In the genomic region with DNA sequence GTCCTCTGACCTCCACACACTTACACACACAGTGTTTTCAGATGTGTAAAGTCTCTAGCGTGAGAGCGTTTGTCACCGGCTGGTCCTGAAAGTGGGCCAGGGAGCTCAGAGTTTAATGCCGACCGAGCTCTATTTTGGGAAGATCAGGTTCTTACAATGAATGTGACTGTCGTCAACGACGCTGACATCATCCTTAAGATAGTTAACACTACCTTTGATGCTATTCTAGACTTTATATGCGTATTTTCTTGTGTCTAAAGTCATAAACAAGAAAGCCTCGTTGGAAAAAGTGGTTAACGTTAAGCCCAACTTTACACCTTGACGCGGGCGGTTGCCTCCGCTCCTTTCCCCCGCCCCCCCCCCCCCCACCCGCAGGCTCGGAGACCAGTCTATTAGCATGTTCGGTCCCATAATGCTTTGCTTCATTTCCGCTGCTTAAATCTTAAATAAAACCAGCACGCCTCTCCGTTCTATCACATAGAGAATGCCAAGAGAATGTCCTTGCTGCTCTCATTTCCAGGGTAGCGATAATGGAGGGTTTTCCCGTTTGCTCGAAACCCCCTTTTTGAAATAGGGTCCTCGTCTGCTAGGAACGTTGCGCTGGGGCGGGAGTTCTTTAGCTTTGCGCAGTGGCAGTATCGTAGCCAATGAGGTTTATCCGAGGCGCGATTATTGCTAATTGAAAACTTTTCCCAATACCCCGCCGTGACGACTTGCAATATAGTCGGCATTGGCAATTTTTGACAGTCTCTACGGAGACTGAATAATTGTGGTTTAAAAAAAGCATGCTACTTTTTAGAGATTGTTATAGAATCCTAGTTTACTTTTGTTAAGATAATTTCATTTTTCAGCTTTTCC, we compare ENCODE assay signal across 8 mouse cellular contexts. TPM values are rescaled to one million over a fixed set of nuclear protein-coding genes. Genes with fewer than 3 reads are reported as not detected.
A peak's percentile ranks its signal among the peaks of the same experiment; 100 is the strongest.
DNase-seq lines count a peak whose midpoint lies in the region; ATAC-seq lines count a peak whose summit lies in the region.

No protein-coding gene starts in this region.

- no peaks in the 10 kb centered on the region for H3K9me3 ChIP-seq in hindbrain, embryonic 12.5 days (replicated peaks)

- H3K9ac ChIP-seq in hindbrain, embryonic 12.5 days, result peak overlapping the region; percentile 85

- H3K36me3 ChIP-seq in hindbrain, embryonic 12.5 days, result no peaks in the 10 kb centered on the region

- peaks cover 3% of the 10 kb centered on the region; the same call in 1 of the 2 replicates for H3K27me3 ChIP-seq in hindbrain, embryonic 12.5 days

- H3K4me2 ChIP-seq in hindbrain, embryonic 12.5 days (replicated peaks), result peak overlapping the region; percentile 71

- peak; percentile 78 for ATAC-seq in hindbrain, embryonic 12.5 days (ENCODE audit: low FRiP score)

- peak; percentile 93 for DNase-seq in MN1 (ENCODE audit: low spot score)
- DNase-seq in cerebellum, adult 9-10 months, result peak; percentile 93
- DNase-seq in frontal cortex, adult 2 months (ENCODE audit: extremely low spot score in 1 of 2, low spot score in 1 of 2), result peak; percentile 71 to 85
- DNase-seq in layer of hippocampus, postnatal 14 days (ENCODE audit: low spot score in 2 of 2), result peak; percentile 87 to 90
- peak; percentile 77 for DNase-seq in lung, postnatal 14 days
- peak; percentile 81 for DNase-seq in retina, postnatal 7 days (ENCODE audit: low read depth, low spot score)
- peak; percentile 72 for DNase-seq in urinary bladder, adult 2 months (ENCODE audit: low spot score)

- peaks cover 25% of the 10 kb centered on the region for H3K4me1 ChIP-seq in hindbrain, embryonic 12.5 days

- H3K27ac ChIP-seq in hindbrain, embryonic 12.5 days, result peak overlapping the region; percentile 100

- 1% methylated on average over 39 of the region's 39 CpGs for WGBS in hindbrain, embryonic 12.5 days

- H3K4me3 ChIP-seq in hindbrain, embryonic 12.5 days, result peak overlapping the region; percentile 34

RNA-seq across cellular contexts. Expression of a gene that starts 4.5 kb away (rescaled TPM):
- 86.3 and 86.5 TPM in 2 replicates for polyA plus RNA-seq in frontal cortex, adult 2 months (2012; rRNA removed)
- 23.1 and 24.7 TPM in 2 replicates for polyA plus RNA-seq in hindbrain, embryonic 12.5 days (2016; fragmentation: Nextera tagmentation; extraction: Ambion mirVana)
- total RNA-seq in layer of hippocampus, postnatal 14 days (2021), result 10 to 100 TPM; 25.8 to 28.3 TPM
- 56.1 and 75.8 TPM in 2 replicates for polyA plus RNA-seq in urinary bladder, adult 2 months (2012; rRNA removed)

RNA-seq across cellular contexts. Expression of a gene that starts 17.4 kb away (rescaled TPM):
- polyA plus RNA-seq in frontal cortex, adult 2 months (2012; rRNA removed), result 35.3 and 36.9 TPM in 2 replicates
- polyA plus RNA-seq in hindbrain, embryonic 12.5 days (2016; fragmentation: Nextera tagmentation; extraction: Ambion mirVana), result 34.0 and 39.2 TPM in 2 replicates
- 10 to 100 TPM; 33.1 to 38.7 TPM for total RNA-seq in layer of hippocampus, postnatal 14 days (2021)
- polyA plus RNA-seq in urinary bladder, adult 2 months (2012; rRNA removed), result 68.7 and 73.4 TPM in 2 replicates

RNA-seq across cellular contexts. Expression of a gene that starts 23.0 kb away (rescaled TPM):
- not detected in 2 replicates for polyA plus RNA-seq in frontal cortex, adult 2 months (2012; rRNA removed)
- not detected in 2 replicates for polyA plus RNA-seq in hindbrain, embryonic 12.5 days (2016; fragmentation: Nextera tagmentation; extraction: Ambion mirVana)
- total RNA-seq in layer of hippocampus, postnatal 14 days (2021), result not detected
- not detected in 2 replicates for polyA plus RNA-seq in urinary bladder, adult 2 months (2012; rRNA removed)

RNA-seq across cellular contexts. Expression of a gene that starts 59.7 kb away (rescaled TPM):
- 58.3 and 61.5 TPM in 2 replicates for polyA plus RNA-seq in frontal cortex, adult 2 months (2012; rRNA removed)
- polyA plus RNA-seq in hindbrain, embryonic 12.5 days (2016; fragmentation: Nextera tagmentation; extraction: Ambion mirVana), result 128 and 131 TPM in 2 replicates
- total RNA-seq in layer of hippocampus, postnatal 14 days (2021), result 10 to 100 TPM; 70.6 to 71.8 TPM
- 1.7 and 3.0 TPM in 2 replicates for polyA plus RNA-seq in urinary bladder, adult 2 months (2012; rRNA removed)

Comparison
In these comparisons a context has a peak if more than half of its experiments do, and no peak if none do; other contexts are left out.
1. Peak in every context shown above with its lines: DNase-seq, ATAC-seq, H3K4me3 ChIP-seq and H3K27ac ChIP-seq.